Mouse (Mus musculus): Measurements from ENCODE around the gene Ddx43. TPM values are rescaled to one million over a fixed set of nuclear protein-coding genes. Genes with fewer than 3 reads are reported as not detected.

The Ddx43 gene
- polyA plus RNA-seq, 1 experiment from 2014 or later = 0.49 TPM

Other genes with a start within 250 kb of the Ddx43 start
- gene Gsta4, start 213.0 kb upstream of the Ddx43 start, polyA plus RNA-seq (2014; fragmentation: Nextera tagmentation; extraction: Ambion mirVana) = 55.0 and 58.5 TPM in 2 replicates
- gene Gsta1, start 165.1 kb upstream of the Ddx43 start, polyA plus RNA-seq (2014; fragmentation: Nextera tagmentation; extraction: Ambion mirVana) = not detected in 2 replicates
- gene Gm3776, start 138.6 kb upstream of the Ddx43 start, polyA plus RNA-seq (2014; fragmentation: Nextera tagmentation; extraction: Ambion mirVana) = not detected in 2 replicates
- gene Gm10639, start 105.9 kb upstream of the Ddx43 start, polyA plus RNA-seq (2014; fragmentation: Nextera tagmentation; extraction: Ambion mirVana) = not detected in 2 replicates
- not detected in 2 replicates for gene Omt2a, start 81.0 kb upstream of the Ddx43 start, polyA plus RNA-seq (2014; fragmentation: Nextera tagmentation; extraction: Ambion mirVana)
- not detected in 2 replicates for gene Omt2b, start 68.2 kb upstream of the Ddx43 start, polyA plus RNA-seq (2014; fragmentation: Nextera tagmentation; extraction: Ambion mirVana)
- gene Gsta2, start 40.0 kb upstream of the Ddx43 start, polyA plus RNA-seq (2014; fragmentation: Nextera tagmentation; extraction: Ambion mirVana) = not detected in 2 replicates
- 0.48 and 0.65 TPM in 2 replicates for gene Dppa5a, start 27.6 kb upstream of the Ddx43 start, polyA plus RNA-seq (2014; fragmentation: Nextera tagmentation; extraction: Ambion mirVana)
- gene Ooep, start 17.1 kb upstream of the Ddx43 start, polyA plus RNA-seq (2014; fragmentation: Nextera tagmentation; extraction: Ambion mirVana) = 4.7 and 5.2 TPM in 2 replicates
- gene Cgas, start 47.5 kb downstream of the Ddx43 start, polyA plus RNA-seq (2014; fragmentation: Nextera tagmentation; extraction: Ambion mirVana) = 0.39 and 0.44 TPM in 2 replicates
- gene Mto1, start 52.4 kb downstream of the Ddx43 start, polyA plus RNA-seq (2014; fragmentation: Nextera tagmentation; extraction: Ambion mirVana) = 28.0 and 30.6 TPM in 2 replicates
- 0.72 and 0.80 TPM in 2 replicates for gene Gm17324, start 53.0 kb downstream of the Ddx43 start, polyA plus RNA-seq (2014; fragmentation: Nextera tagmentation; extraction: Ambion mirVana)
- gene Eef1a1, start 93.4 kb downstream of the Ddx43 start, polyA plus RNA-seq (2014; fragmentation: Nextera tagmentation; extraction: Ambion mirVana) = 4,522 and 4,661 TPM in 2 replicates
- gene Slc17a5, start 192.3 kb downstream of the Ddx43 start, polyA plus RNA-seq (2014; fragmentation: Nextera tagmentation; extraction: Ambion mirVana) = 10.1 and 12.7 TPM in 2 replicates
- gene Cd109, start 219.8 kb downstream of the Ddx43 start, polyA plus RNA-seq (2014; fragmentation: Nextera tagmentation; extraction: Ambion mirVana) = 4.6 and 5.4 TPM in 2 replicates